Mouse (Mus musculus) ES-E14 (cell line): Measurements from ENCODE around the gene Pspn.

ENCODE experiments used
- CHD2 ChIP-seq: IDR thresholded peaks from 2 replicates; pipeline ENCODE4 v1.6.1; 2014; ENCODE audit warnings: mild to moderate bottlenecking, low read depth, low read length, inconsistent platforms
- HCFC1 ChIP-seq: IDR thresholded peaks from 2 replicates; pipeline ENCODE4 v1.6.1; 2012; ENCODE audit warnings: low read length, inconsistent platforms, borderline replicate concordance; ENCODE audit not compliant: insufficient read depth
- ZC3H11A ChIP-seq: IDR thresholded peaks from 2 replicates; pipeline ENCODE4 v1.6.1; 2012; ENCODE audit warnings: low read depth, mild to moderate bottlenecking, inconsistent platforms, low read length, borderline replicate concordance

- no peak for TF ChIP-seq CHD2
- no peak for TF ChIP-seq ZC3H11A
- TF ChIP-seq HCFC1, result no peak
These were observed 49.0 kb upstream of the Pspn start for GRCm38 (mm10) chr17:57048816-57049215.
